Mouse (Mus musculus): Measurements from ENCODE around the gene Csf1. TPM values are rescaled to one million over a fixed set of nuclear protein-coding genes. Genes with fewer than 3 reads are reported as not detected.

Csf1 gene
- total RNA-seq, 2 experiments from 2014 or later, result 6.0 to 9.7 TPM

GRCm38 (mm10) chr3:107712081-107712480 is 48.2 kb downstream of the Csf1 start:
- no peak for DNase-seq
- intact Hi-C loops (cut with DNase I), result loop anchor here (1.0 kb wide), 1 partner anchor 19 kb away; no protein-coding TSS in a partner anchor

- intact Hi-C loops (cut with DNase I), result no loop called here
- no peak for DNase-seq
Measured at GRCm38 (mm10) chr3:107709156-107709555, 51.1 kb downstream of the Csf1 start.

- intact Hi-C loops (cut with DNase I), result no loop called here
- no peak for DNase-seq
Measured at GRCm38 (mm10) chr3:107707239-107707638, 53.0 kb downstream of the Csf1 start.

- intact Hi-C loops (cut with DNase I), result no loop called here
- peak in 1 of 2 experiments; percentile 17 for DNase-seq
Measured at GRCm38 (mm10) chr3:107706164-107706563, 54.1 kb downstream of the Csf1 start.

GRCm38 (mm10) chr3:107704371-107704705 is 55.9 kb downstream of the Csf1 start:
- DNase-seq, result peak in 1 of 2 experiments; percentile 21
- intact Hi-C loops (cut with DNase I), result no loop called here

- DNase-seq, result peak; percentile 65 to 70
- intact Hi-C loops (cut with DNase I), result no loop called here
Measured at GRCm38 (mm10) chr3:107703675-107704370, 56.4 kb downstream of the Csf1 start.

GRCm38 (mm10) chr3:107701767-107702394 is 58.4 kb downstream of the Csf1 start:
- intact Hi-C loops (cut with DNase I), result no loop called here
- DNase-seq, result no peak

- intact Hi-C loops (cut with DNase I), result no loop called here
- DNase-seq, result no peak
Measured at GRCm38 (mm10) chr3:107700625-107701024, 59.6 kb downstream of the Csf1 start.

GRCm38 (mm10) chr3:107696910-107697309 is 63.4 kb downstream of the Csf1 start:
- intact Hi-C loops (cut with DNase I), result loop anchor here (1.0 to 10.0 kb wide), 2 partner anchors 167 to 368 kb away; no protein-coding TSS in a partner anchor

GRCm38 (mm10) chr3:107695948-107696881 is 64.1 kb downstream of the Csf1 start, which contains the start of gene Ahcyl1:
Ahcyl1 (minus strand) TSS chr3:107696560.
- peak; percentile 97 to 99 for DNase-seq
- intact Hi-C loops (cut with DNase I), result loop anchor here (10.0 kb wide), 1 partner anchor 369 kb away; no protein-coding TSS in a partner anchor

More at GRCm38 (mm10) chr3:107696910-107697309, 63.4 kb downstream of the Csf1 start:
- no peak for DNase-seq

- DNase-seq, result no peak
- intact Hi-C loops (cut with DNase I), result loop anchor here (10.0 kb wide), 1 partner anchor 369 kb away; no protein-coding TSS in a partner anchor
Measured at GRCm38 (mm10) chr3:107695219-107695947, 64.9 kb downstream of the Csf1 start.

- intact Hi-C loops (cut with DNase I), result loop anchor here (10.0 kb wide), 1 partner anchor 370 kb away; no protein-coding TSS in a partner anchor
Measured at GRCm38 (mm10) chr3:107694256-107694900, 65.9 kb downstream of the Csf1 start.

More at GRCm38 (mm10) chr3:107694256-107694900, 65.9 kb downstream of the Csf1 start:
- no peak for DNase-seq

Other genes starting within 250 kb of the Csf1 start
- gene Slc6a17, start 242.5 kb downstream of the Csf1 start, total RNA-seq (2021), result 1 to 10 TPM in 1 of 2 experiments, under 1 TPM in 1; 0.26 to 1.4 TPM
- gene Ubl4b, start 205.4 kb downstream of the Csf1 start, total RNA-seq (2021), result not detected
- not detected for gene Alx3, start 165.4 kb downstream of the Csf1 start, total RNA-seq (2021)
- gene Gm10961, start 129.1 kb downstream of the Csf1 start, total RNA-seq (2021), result not detected
- gene Strip1, start 128.8 kb downstream of the Csf1 start, total RNA-seq (2021), result 10 to 100 TPM; 14.4 to 14.7 TPM
- gene Ahcyl1, start 63.9 kb downstream of the Csf1 start, total RNA-seq (2021), result 10 to 100 TPM; 25.0 to 28.9 TPM
- not detected for gene Eps8l3, start 116.8 kb upstream of the Csf1 start, total RNA-seq (2021)
- 10 to 100 TPM; 66.3 to 72.8 TPM for gene Gstm5, start 135.4 kb upstream of the Csf1 start, total RNA-seq (2021)
- 10 to 100 TPM in 1 of 2 experiments, 1 to 10 TPM in 1; 6.3 to 15.8 TPM for gene Gstm7, start 171.3 kb upstream of the Csf1 start, total RNA-seq (2021)
- under 1 TPM; 0.22 to 0.61 TPM for gene Gstm6, start 183.3 kb upstream of the Csf1 start, total RNA-seq (2021)
- not detected for gene Gstm3, start 208.8 kb upstream of the Csf1 start, total RNA-seq (2021)
- gene Gstm2, start 226.0 kb upstream of the Csf1 start, total RNA-seq (2021), result 100 to 1,000 TPM in 1 of 2 experiments, 10 to 100 TPM in 1; 51.9 to 103 TPM

Data from gastrocnemius, postnatal 36 days (tissue).